Mouse (Mus musculus) forebrain, embryonic 16.5 days (tissue): ENCODE measurements around the gene Ift172. TPM values are rescaled to one million over a fixed set of nuclear protein-coding genes. Genes with fewer than 3 reads are reported as not detected.

Source experiments
- ATAC-seq: fragments of 200-750 bp; cut with Nextera tagmentation; 2 replicates; pipeline ENCODE4 v1.8.0; 2017; ENCODE audit warnings: mild to moderate bottlenecking, moderate library complexity
- H3K27ac ChIP-seq: fragments of 300-500 bp; sonication (generic); 2 replicates; pipeline ENCODE4 v1.5.1; 2014; ENCODE audit warnings: low read length, control low read depth
- H3K27me3 ChIP-seq: fragments of 300-500 bp; sonication (generic); replicated peaks from 2 replicates; pipeline ENCODE4 v1.6.1; 2014; ENCODE audit warnings: low read length; ENCODE audit not compliant: control insufficient read depth, insufficient read depth
- H3K36me3 ChIP-seq: fragments of 300-500 bp; sonication (generic); 2 replicates; pipeline ENCODE4 v1.6.1; 2014; ENCODE audit not compliant: control insufficient read depth, insufficient read depth
- H3K4me1 ChIP-seq: fragments of 300-500 bp; sonication (generic); replicated peaks from 2 replicates; pipeline ENCODE4 v1.6.1; 2014; ENCODE audit warnings: low read length; ENCODE audit not compliant: control insufficient read depth, insufficient read depth
- H3K4me2 ChIP-seq: fragments of 300-500 bp; sonication (generic); 2 replicates; pipeline ENCODE4 v1.6.1; 2014; ENCODE audit warnings: mild to moderate bottlenecking, low read length, control low read depth
- H3K4me3 ChIP-seq: fragments of 300-500 bp; sonication (generic); replicated peaks from 2 replicates; pipeline ENCODE4 v1.5.1; 2014; ENCODE audit warnings: mild to moderate bottlenecking, low read length, control low read depth
- H3K9ac ChIP-seq: fragments of 300-500 bp; sonication (generic); replicated peaks from 2 replicates; pipeline ENCODE4 v1.6.1; 2014; ENCODE audit warnings: low read depth, low read length, control low read depth
- H3K9me3 ChIP-seq: fragments of 300-500 bp; sonication (generic); 2 replicates; pipeline ENCODE4 v1.6.1; 2016; ENCODE audit warnings: low read length; ENCODE audit not compliant: control insufficient read depth
- WGBS: fragments of 180-500 bp; shearing (Covaris S2); extraction: QIAGEN DNeasy Blood & Tissue Kit; methylation state at CpG from one replicate; pipeline ENCODE4 v1.1.7; 2014; 5-methylcytosine and 5-hydroxymethylcytosine counted together
- polyA plus RNA-seq: library from polyadenylated mRNA; unstranded; fragments of >200 nt; fragmentation: Nextera tagmentation; extraction: Ambion mirVana; gene quantifications from 2 replicates; pipeline ENCODE4 v1.2.1, GENCODE M21; 2015

The Ift172 gene
- polyA plus RNA-seq, 1 experiment from 2014 or later = 39.4 TPM

GRCm38 (mm10) chr5:31297981-31298380 is 7.1 kb upstream of the Ift172 start:
- H3K4me1 ChIP-seq = peaks cover 15% of the 10 kb centered on the region
- no peak overlapping the region for H3K9ac ChIP-seq
- no peak overlapping the region for H3K4me3 ChIP-seq
- H3K9me3 ChIP-seq = no peaks in the 10 kb centered on the region
- no peak overlapping the region for H3K4me2 ChIP-seq
- no peak overlapping the region for H3K27ac ChIP-seq
- 76% methylated on average over 3 of the region's 3 CpGs for WGBS
- no peak for ATAC-seq
- no peaks in the 10 kb centered on the region for H3K27me3 ChIP-seq
- no peaks in the 10 kb centered on the region; the same call in 1 of the 2 replicates for H3K36me3 ChIP-seq

DNA sequence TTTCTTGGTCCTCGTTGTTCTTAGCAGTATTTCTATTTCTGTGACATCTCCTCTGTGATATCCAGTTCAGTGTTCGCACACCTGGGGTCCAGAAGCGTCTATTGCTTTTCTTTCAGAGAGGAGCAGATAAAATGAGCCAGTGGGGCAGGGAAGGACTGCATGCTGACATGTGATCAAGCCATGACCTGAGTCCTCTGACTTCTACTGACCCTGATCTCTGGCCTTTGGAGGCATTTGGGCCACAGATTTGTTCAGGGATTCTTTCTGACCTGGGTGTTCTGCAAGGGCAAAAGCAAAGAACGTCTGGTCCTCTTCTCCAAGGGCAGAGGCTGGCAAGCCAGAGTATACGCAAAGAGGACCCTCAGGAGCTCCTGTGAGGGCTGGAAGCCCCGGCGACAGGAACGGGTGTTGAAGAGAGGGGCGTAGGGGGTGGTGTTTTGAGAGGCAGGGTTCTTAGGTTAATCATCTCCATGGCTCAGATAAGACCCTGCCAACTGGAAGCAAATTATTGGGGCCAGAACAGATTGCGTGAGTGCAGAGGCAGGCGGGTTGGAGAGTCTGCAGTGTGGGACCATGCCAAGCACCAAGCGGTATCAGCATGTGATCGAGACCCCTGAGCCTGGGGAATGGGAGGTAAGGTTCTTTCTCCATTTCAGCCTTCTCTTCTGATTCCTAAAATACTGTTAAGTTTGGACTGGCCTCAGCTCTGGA is 6.3 kb upstream of the Ift172 start, which contains the start of gene Gckr:
TSS of gene Gckr (plus strand) at position 397 of the 711 bp plus-strand sequence.
- H3K9ac ChIP-seq = peak within 1 kb of the TSS; percentile 96; the same call in 1 of the 2 replicates
- ATAC-seq = no peak
- H3K27ac ChIP-seq = no peak within 1 kb of the TSS

DNA sequence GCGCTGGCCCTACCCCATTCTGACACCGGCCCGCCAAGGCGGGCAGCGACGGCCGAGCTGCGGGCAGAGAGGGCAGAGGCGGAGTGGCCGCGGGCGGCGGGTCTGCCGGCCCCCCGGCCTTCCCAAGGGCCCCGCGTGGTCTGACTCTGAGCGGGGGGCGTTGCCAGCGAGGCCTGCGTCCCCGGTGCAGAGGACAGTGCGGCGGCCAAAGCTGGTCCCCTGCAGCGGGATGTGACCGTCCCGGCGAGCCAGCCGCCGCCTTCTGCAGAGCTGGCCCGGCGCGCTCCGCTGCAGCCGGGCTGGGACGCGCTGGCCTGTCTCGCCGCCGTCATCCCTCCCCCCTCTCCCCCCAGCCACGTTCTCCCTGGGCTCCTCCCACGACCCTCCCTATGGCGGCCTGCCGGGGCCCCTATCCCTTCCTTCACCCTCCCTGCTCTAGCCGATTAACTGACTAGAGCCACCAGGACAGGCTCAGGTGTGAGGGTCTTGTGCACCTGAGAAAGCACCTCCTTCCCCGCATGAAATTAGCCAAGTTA is 4.8 kb upstream of the Ift172 start, which contains the start of gene Fndc4:
TSS of gene Fndc4 (minus strand) at position 475 of the 536 bp plus-strand sequence.
- peak; percentile 84 for ATAC-seq
- peaks cover 2% of the 10 kb centered on the region; the same call in 1 of the 2 replicates for H3K36me3 ChIP-seq
- under 1% methylated on average over 45 of the region's 46 CpGs for WGBS
- peak within 1 kb of the TSS; percentile 78 for H3K27ac ChIP-seq
- H3K27me3 ChIP-seq = no peaks in the 10 kb centered on the region
- peak within 1 kb of the TSS; percentile 84 for H3K4me2 ChIP-seq
- peaks cover 23% of the 10 kb centered on the region for H3K4me1 ChIP-seq
- H3K9ac ChIP-seq = peak within 1 kb of the TSS; percentile 96
- no peaks in the 10 kb centered on the region for H3K9me3 ChIP-seq
- peak within 1 kb of the TSS; percentile 79 for H3K4me3 ChIP-seq

More for the DNA sequence above, 6.3 kb upstream of the Ift172 start, which contains the start of gene Gckr:
- H3K4me2 ChIP-seq = peak within 1 kb of the TSS; percentile 84
- H3K36me3 ChIP-seq = peaks cover 2% of the 10 kb centered on the region; the same call in 1 of the 2 replicates
- WGBS = 81% methylated on average over 13 of the region's 13 CpGs
- peak within 1 kb of the TSS; percentile 79 for H3K4me3 ChIP-seq
- H3K4me1 ChIP-seq = peaks cover 15% of the 10 kb centered on the region
- H3K27me3 ChIP-seq = no peaks in the 10 kb centered on the region
- no peaks in the 10 kb centered on the region for H3K9me3 ChIP-seq

- Histone ChIP-seq H3K4me3 (peak overlapping the region; percentile 79), H3K27ac (peak overlapping the region; percentile 78; the same call in 1 of the 2 replicates), H3K9ac (peak overlapping the region; percentile 96), H3K36me3 (peaks cover 2% of the 10 kb centered on the region; the same call in 1 of the 2 replicates), H3K4me1 (peaks cover 29% of the 10 kb centered on the region), H3K4me2 (peak overlapping the region; percentile 84), H3K9me3 (no peaks in the 10 kb centered on the region), H3K27me3 (no peaks in the 10 kb centered on the region)
- peak; percentile 13; the same call in 1 of the 2 replicates for ATAC-seq
- 4% methylated on average over 24 of the region's 29 CpGs for WGBS
Observed at GRCm38 (mm10) chr5:31294964-31295605, 4.2 kb upstream of the Ift172 start.

- Histone ChIP-seq H3K4me2 (peak overlapping the region; percentile 94), H3K9me3 (no peaks in the 10 kb centered on the region), H3K27ac (peak overlapping the region; percentile 86), H3K4me3 (peak overlapping the region; percentile 65), H3K9ac (peak overlapping the region; percentile 44), H3K36me3 (peaks cover 7% of the 10 kb centered on the region; the same call in 1 of the 2 replicates), H3K4me1 (peaks cover 32% of the 10 kb centered on the region), H3K27me3 (no peaks in the 10 kb centered on the region)
- WGBS = 3% methylated on average over 9 of the region's 9 CpGs
- ATAC-seq = no peak
Observed at GRCm38 (mm10) chr5:31291361-31291688, 409 bp upstream of the Ift172 start.

DNA sequence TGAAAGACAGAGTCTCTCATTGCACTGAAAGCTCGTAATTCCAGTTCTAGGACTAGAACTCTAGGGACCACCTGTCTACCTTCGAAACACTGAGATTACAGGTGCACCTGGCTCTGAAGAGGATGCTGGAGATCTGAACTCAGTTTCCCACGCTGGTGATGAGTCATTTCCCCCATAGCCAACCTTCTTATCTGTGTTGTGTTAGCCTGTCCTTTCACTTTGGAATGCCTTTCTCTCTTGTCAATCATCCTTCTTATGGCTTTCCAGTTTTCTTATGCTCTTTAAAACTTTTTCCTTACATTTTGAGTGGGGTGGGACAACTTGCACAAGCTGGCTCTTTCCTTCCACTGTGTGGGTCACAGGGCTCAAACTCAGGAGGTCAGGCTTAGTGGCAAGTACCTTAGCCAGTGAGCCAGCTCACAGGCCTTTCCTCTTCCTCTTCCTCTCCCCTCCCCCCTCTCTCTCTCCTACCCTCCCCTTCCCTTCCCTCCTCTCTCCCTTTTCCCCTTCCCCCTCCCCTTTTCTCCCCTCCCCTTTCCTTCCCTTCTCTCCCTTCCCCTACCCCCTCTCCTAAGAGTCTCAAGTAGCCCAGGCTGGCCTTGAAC is 1.2 kb downstream of the Ift172 start:
- Histone ChIP-seq H3K4me2 (peak overlapping the region; percentile 94), H3K4me3 (no peak overlapping the region), H3K36me3 (peaks cover 12% of the 10 kb centered on the region; the same call in 1 of the 2 replicates), H3K9ac (no peak overlapping the region), H3K27ac (no peak overlapping the region), H3K27me3 (no peaks in the 10 kb centered on the region), H3K4me1 (peaks cover 27% of the 10 kb centered on the region), H3K9me3 (no peaks in the 10 kb centered on the region)
- no peak for ATAC-seq
- 81% methylated on average over 3 of the region's 3 CpGs for WGBS

DNA sequence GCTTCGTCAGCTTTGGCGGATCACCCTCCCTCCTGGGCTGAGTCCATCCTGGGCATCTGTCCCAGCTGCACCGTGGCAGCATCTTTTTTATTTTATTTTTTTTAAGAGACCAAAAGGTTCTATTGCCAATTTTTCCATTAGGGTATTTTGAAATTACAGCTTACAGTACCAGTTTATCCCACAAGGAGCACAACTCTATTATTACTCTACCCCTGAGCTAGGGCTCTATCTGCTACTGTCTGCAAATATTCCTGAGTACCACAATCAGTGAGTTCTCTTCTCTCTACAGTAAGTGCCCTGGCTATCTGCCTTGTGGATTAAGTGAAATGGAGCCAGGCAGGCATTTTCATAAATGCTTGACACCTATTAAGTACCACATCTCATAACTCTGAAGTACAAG is 2.3 kb downstream of the Ift172 start:
- Histone ChIP-seq H3K27me3 (no peaks in the 10 kb centered on the region), H3K9me3 (no peaks in the 10 kb centered on the region), H3K9ac (no peak overlapping the region), H3K27ac (no peak overlapping the region), H3K4me2 (no peak overlapping the region), H3K4me3 (no peak overlapping the region), H3K4me1 (peaks cover 17% of the 10 kb centered on the region), H3K36me3 (peaks cover 17% of the 10 kb centered on the region)
- ATAC-seq = no peak
- 73% methylated on average over 3 of the region's 3 CpGs for WGBS

DNA sequence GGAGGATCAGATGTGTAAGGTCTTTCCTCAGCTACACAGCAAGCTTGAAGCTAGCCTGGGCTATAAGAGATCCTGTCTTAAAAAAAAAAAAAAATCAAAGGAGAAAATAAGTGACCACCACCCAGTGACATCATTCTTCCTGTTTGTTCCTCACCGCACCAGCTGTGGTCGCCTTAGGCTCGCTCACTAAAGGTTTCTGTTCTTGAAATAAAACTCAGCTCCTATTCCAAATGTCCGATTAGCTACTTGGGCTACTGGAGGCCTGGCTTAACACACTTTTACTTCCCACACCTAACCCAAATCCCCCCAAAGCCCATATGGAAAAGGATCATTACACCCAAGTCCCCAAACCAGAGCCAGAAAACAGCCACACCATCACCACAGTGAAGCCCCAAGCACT is 2.7 kb downstream of the Ift172 start:
- Histone ChIP-seq H3K4me3 (no peak overlapping the region), H3K9me3 (no peaks in the 10 kb centered on the region), H3K27me3 (no peaks in the 10 kb centered on the region), H3K4me1 (peaks cover 17% of the 10 kb centered on the region), H3K9ac (no peak overlapping the region), H3K36me3 (peaks cover 19% of the 10 kb centered on the region), H3K4me2 (no peak overlapping the region), H3K27ac (no peak overlapping the region)
- 87% methylated on average over 4 of the region's 4 CpGs for WGBS
- no peak for ATAC-seq
